Mouse (Mus musculus) adrenal gland, adult (tissue): ENCODE data around the gene Olfr186.
A peak's percentile ranks its signal among the peaks of the same experiment; 100 is the strongest.
"Not testable (repeated sequence)": the region's sequence is repeated elsewhere in the genome, so short reads cannot be mapped to it uniquely, and the experiment has no call there.

Experiments
- DNase-seq, 2 experiments: peaks; one replicate each; pipeline ENCODE4 v3.0.0; 2022 to 2023; ENCODE audit warnings: low spot score in 1 of 2; ENCODE audit not compliant: inconsistent age in 2 of 2

Olfr186 gene

GRCm38 (mm10) chr16:59030191-59030590 is at the start of gene Olfr186:
Gene Olfr186 (minus strand): TSS chr16:59030291.
- DNase-seq = no peak

GRCm38 (mm10) chr16:59077905-59078304 is 47.8 kb upstream of the Olfr186 start, which contains the start of gene Olfr190:
Gene Olfr190 (minus strand): TSS chr16:59078005.
- DNase-seq = no peak

DNA sequence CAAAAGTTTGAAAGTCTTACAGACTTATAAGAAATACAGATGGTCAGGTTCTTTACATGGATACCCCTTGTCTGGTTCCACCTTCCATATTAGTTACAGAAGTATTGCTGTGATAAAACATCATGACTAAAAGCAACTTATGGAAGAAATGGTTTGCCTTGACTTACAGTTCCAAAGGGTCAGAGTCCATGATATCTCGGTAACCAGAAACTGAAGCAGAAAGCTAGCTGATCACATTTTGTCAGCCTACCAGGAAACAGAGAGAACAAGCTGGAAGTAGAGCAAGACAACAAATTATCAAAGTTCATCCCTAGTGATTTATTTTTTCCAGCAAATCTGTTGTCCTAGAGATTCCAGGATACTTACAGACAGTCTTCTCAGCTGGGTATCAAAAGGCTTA is 43.4 kb upstream of the Olfr186 start:
- no peak for DNase-seq

- no peak for DNase-seq
These were observed 41.7 kb upstream of the Olfr186 start for GRCm38 (mm10) chr16:59071755-59072154.

DNA sequence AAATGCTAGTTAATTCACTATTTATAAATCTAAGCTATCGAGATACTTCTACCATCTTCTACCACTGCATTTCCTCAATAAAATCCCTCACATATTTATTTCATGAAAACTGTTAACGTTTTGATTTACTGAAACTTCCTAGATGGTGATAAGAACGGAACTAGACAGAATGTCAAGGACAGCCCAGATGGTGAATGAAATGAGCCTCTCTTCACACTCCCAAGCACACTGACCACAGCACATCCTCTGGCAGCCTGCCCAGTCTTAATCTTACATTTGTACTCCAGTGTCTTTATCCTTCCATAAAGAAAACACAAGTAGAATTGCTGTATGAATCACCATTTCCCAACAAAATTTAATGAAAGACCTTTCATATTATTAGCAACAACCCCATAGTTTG is 32.3 kb upstream of the Olfr186 start:
- peak in 1 of 2 experiments; percentile 39 for DNase-seq

- DNase-seq = not testable (repeated sequence)
These were observed 19.2 kb upstream of the Olfr186 start for GRCm38 (mm10) chr16:59049286-59049685.

GRCm38 (mm10) chr16:59048860-59049259 is 18.8 kb upstream of the Olfr186 start:
- DNase-seq = no peak

DNA sequence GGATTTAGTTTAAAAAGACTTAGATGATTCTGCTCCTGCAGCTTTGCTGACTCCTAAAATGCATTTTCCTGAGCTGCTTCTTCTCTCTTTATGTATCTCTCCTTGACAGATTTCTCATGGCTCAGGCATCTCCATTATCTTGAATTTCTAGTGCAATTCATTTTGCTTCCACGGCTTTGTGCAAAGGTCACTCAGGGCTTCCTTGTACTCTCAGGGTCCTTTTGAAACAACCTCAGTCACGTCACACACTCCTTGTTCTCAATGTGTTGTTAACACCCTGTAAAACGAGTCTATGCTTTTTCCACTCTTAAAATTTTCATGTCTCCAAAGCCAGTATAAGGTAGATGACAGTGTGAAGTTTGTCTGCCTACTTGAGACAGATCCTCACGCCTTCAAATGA is 17.5 kb upstream of the Olfr186 start:
- no peak for DNase-seq

DNA sequence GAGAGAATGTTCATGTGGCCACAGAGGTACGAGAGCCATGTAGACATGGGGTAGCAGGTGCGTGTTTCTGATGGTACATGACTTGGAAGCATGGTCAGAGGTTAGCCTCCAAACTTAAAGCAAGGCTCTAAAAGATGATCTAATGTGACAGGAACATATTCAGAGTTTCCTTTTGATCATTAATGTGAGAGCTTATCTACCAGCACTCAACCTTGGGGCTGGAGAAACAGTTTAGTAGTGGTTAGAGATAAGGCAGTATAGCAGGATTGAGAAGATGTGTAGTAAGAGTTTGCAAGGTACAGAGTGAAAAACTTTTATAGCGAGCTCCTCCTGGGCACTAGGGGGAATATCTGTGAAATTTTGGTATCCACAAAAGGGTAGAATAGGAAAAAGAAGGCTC is 15.7 kb upstream of the Olfr186 start:
- DNase-seq = no peak

GRCm38 (mm10) chr16:59039710-59040109 is 9.6 kb upstream of the Olfr186 start, which contains the start of gene Olfr187:
Gene Olfr187 (minus strand): TSS chr16:59039767.
- no peak for DNase-seq

GRCm38 (mm10) chr16:59013357-59014018 is 16.6 kb downstream of the Olfr186 start:
- DNase-seq = no peak

DNA sequence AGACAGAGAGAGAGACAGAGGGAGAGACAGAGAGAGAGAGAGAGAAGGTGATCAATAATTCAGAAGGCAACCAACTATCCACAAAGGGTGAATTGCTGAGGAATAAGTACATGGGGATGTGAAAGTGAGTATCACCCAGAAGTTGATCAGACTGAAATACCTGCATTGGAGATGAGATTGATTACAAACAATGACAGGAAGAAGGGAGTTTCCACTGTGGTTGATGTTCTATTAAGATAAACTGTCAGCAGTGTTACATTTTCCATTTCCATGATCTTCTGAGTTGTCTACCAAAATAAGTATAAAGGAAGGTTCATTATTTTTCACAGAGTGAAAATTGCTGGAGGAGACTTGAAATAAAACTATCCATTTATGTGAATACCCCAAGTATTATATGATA is 22.9 kb downstream of the Olfr186 start:
- DNase-seq = no peak

DNA sequence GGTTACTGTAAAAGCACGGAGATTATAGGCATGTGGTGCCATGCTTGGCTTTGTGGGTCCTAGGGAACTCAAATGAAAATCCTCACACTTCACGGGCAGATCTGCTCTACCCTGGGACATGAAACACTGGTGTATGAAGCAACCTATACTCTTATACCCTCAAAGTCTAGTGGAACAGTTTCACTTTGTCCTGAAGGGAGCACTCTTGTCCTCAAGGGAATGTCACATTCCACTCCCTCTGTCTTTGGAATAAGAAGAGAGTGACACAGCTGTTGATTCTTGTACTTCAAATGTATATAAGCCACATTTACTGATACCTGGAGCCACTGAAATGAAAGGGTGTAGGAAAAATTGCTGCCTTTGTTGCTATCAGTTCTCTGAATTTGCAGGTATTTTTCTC is 35.0 kb downstream of the Olfr186 start, which contains the start of gene Olfr183:
TSS of gene Olfr183 (plus strand) at position 301 of the 400 bp plus-strand sequence.
- DNase-seq = no peak
